Mouse (Mus musculus): Measurements from ENCODE around the gene Rps27. TPM values are rescaled to one million over a fixed set of nuclear protein-coding genes. Genes with fewer than 3 reads are reported as not detected.

Gene Rps27
- polyA plus RNA-seq, 1 experiment: 4,707 TPM

- TF ChIP-seq MYOG (IDR thresholded peaks at IDR 0.05; ENCODE audit: control insufficient read depth, extremely low read depth, insufficient read length): no peak
- no peak for TF ChIP-seq CEBPB (IDR thresholded peaks at IDR 0.05; ENCODE audit: low read depth)
- no peak for TF ChIP-seq USF1 (IDR thresholded peaks at IDR 0.05; ENCODE audit: low read depth)
- no peak for TF ChIP-seq MYOD1 (IDR thresholded peaks at IDR 0.05; ENCODE audit: control insufficient read depth, insufficient read length, low read depth)
- no peak for TF ChIP-seq MAX (IDR thresholded peaks at IDR 0.05)
- no peak for TF ChIP-seq FOSL1 (IDR thresholded peaks at IDR 0.05; ENCODE audit: insufficient read depth, low read length, poor library complexity, severe bottlenecking)
- TF ChIP-seq CTCF (IDR thresholded peaks at IDR 0.05; ENCODE audit: control insufficient read depth, insufficient read depth, insufficient read length): no peak
- Histone ChIP-seq H3K79me2 (ENCODE audit: control insufficient read depth, insufficient read depth) (peaks cover 35% of the 10 kb centered on the region), H3K4me3 (ENCODE audit: insufficient read depth, poor library complexity, severe bottlenecking) (peak overlapping the region; percentile 84), H3K79me3 (ENCODE audit: low read depth) (peaks cover 38% of the 10 kb centered on the region), H3ac (ENCODE audit: control insufficient read depth, insufficient read length, low read depth) (peak overlapping the region; percentile 57), H3K27me3 (ENCODE audit: control insufficient read depth, insufficient read depth, insufficient read length) (no peaks in the 10 kb centered on the region), H3K36me3 (ENCODE audit: control insufficient read depth, insufficient read depth) (peaks cover 37% of the 10 kb centered on the region)
These were observed 669 bp upstream of the Rps27 start for GRCm38 (mm10) chr3:90213956-90214684.

- Histone ChIP-seq H3K79me3 (ENCODE audit: low read depth) (peaks cover 39% of the 10 kb centered on the region), H3K36me3 (ENCODE audit: control insufficient read depth, insufficient read depth) (peaks cover 51% of the 10 kb centered on the region), H3K4me3 (ENCODE audit: insufficient read depth, poor library complexity, severe bottlenecking) (peak overlapping the region; percentile 84), H3K79me2 (ENCODE audit: control insufficient read depth, insufficient read depth) (peaks cover 35% of the 10 kb centered on the region), H3K27me3 (ENCODE audit: control insufficient read depth, insufficient read depth, insufficient read length) (no peaks in the 10 kb centered on the region), H3ac (ENCODE audit: control insufficient read depth, insufficient read length, low read depth) (peak overlapping the region; percentile 71)
- TF ChIP-seq MAX (IDR thresholded peaks at IDR 0.05) (no peak), USF1 (IDR thresholded peaks at IDR 0.05; ENCODE audit: low read depth) (no peak), CTCF (IDR thresholded peaks at IDR 0.05; ENCODE audit: control insufficient read depth, insufficient read depth, insufficient read length) (no peak), CEBPB (IDR thresholded peaks at IDR 0.05; ENCODE audit: low read depth) (no peak), FOSL1 (IDR thresholded peaks at IDR 0.05; ENCODE audit: insufficient read depth, low read length, poor library complexity, severe bottlenecking) (no peak), MYOG (IDR thresholded peaks at IDR 0.05; ENCODE audit: control insufficient read depth, extremely low read depth, insufficient read length) (no peak), MYOD1 (IDR thresholded peaks at IDR 0.05; ENCODE audit: control insufficient read depth, insufficient read length, low read depth) (no peak)
These were observed 728 bp downstream of the Rps27 start for GRCm38 (mm10) chr3:90212723-90213122.

- peaks cover 35% of the 10 kb centered on the region for H3K79me2 ChIP-seq (ENCODE audit: control insufficient read depth, insufficient read depth)
- H3ac ChIP-seq (ENCODE audit: control insufficient read depth, insufficient read length, low read depth): peak overlapping the region; percentile 61
- no peaks in the 10 kb centered on the region for H3K27me3 ChIP-seq (ENCODE audit: control insufficient read depth, insufficient read depth, insufficient read length)
- H3K4me3 ChIP-seq (ENCODE audit: insufficient read depth, poor library complexity, severe bottlenecking): peak overlapping the region; percentile 84
- peaks cover 39% of the 10 kb centered on the region for H3K79me3 ChIP-seq (ENCODE audit: low read depth)
- TF ChIP-seq MYOG (IDR thresholded peaks at IDR 0.05; ENCODE audit: control insufficient read depth, extremely low read depth, insufficient read length) (no peak), USF1 (IDR thresholded peaks at IDR 0.05; ENCODE audit: low read depth) (peak; percentile 17), MAX (IDR thresholded peaks at IDR 0.05) (no peak), FOSL1 (IDR thresholded peaks at IDR 0.05; ENCODE audit: insufficient read depth, low read length, poor library complexity, severe bottlenecking) (no peak)
- H3K36me3 ChIP-seq (ENCODE audit: control insufficient read depth, insufficient read depth): peaks cover 58% of the 10 kb centered on the region
These were observed 1.7 kb downstream of the Rps27 start for GRCm38 (mm10) chr3:90211475-90212398.

- Histone ChIP-seq H3K79me3 (ENCODE audit: low read depth) (peaks cover 39% of the 10 kb centered on the region), H3K27me3 (ENCODE audit: control insufficient read depth, insufficient read depth, insufficient read length) (no peaks in the 10 kb centered on the region), H3ac (ENCODE audit: control insufficient read depth, insufficient read length, low read depth) (no peak overlapping the region), H3K36me3 (ENCODE audit: control insufficient read depth, insufficient read depth) (peaks cover 63% of the 10 kb centered on the region), H3K4me3 (ENCODE audit: insufficient read depth, poor library complexity, severe bottlenecking) (no peak overlapping the region), H3K79me2 (ENCODE audit: control insufficient read depth, insufficient read depth) (peaks cover 35% of the 10 kb centered on the region)
- no peak for TF ChIP-seq CEBPB (IDR thresholded peaks at IDR 0.05; ENCODE audit: low read depth)
- TF ChIP-seq FOSL1 (IDR thresholded peaks at IDR 0.05; ENCODE audit: insufficient read depth, low read length, poor library complexity, severe bottlenecking): no peak
- TF ChIP-seq USF1 (IDR thresholded peaks at IDR 0.05; ENCODE audit: low read depth): no peak
- no peak for TF ChIP-seq MAX (IDR thresholded peaks at IDR 0.05)
- no peak for TF ChIP-seq MYOD1 (IDR thresholded peaks at IDR 0.05; ENCODE audit: control insufficient read depth, insufficient read length, low read depth)
- no peak for TF ChIP-seq CTCF (IDR thresholded peaks at IDR 0.05; ENCODE audit: control insufficient read depth, insufficient read depth, insufficient read length)
- no peak for TF ChIP-seq MYOG (IDR thresholded peaks at IDR 0.05; ENCODE audit: control insufficient read depth, extremely low read depth, insufficient read length)
These were observed 3.4 kb downstream of the Rps27 start for GRCm38 (mm10) chr3:90209908-90210566.

GRCm38 (mm10) chr3:90208662-90209061 is 4.8 kb downstream of the Rps27 start:
- Histone ChIP-seq H3K27me3 (ENCODE audit: control insufficient read depth, insufficient read depth, insufficient read length) (no peaks in the 10 kb centered on the region), H3K79me2 (ENCODE audit: control insufficient read depth, insufficient read depth) (peaks cover 35% of the 10 kb centered on the region), H3K79me3 (ENCODE audit: low read depth) (peaks cover 39% of the 10 kb centered on the region), H3ac (ENCODE audit: control insufficient read depth, insufficient read length, low read depth) (no peak overlapping the region), H3K4me3 (ENCODE audit: insufficient read depth, poor library complexity, severe bottlenecking) (no peak overlapping the region), H3K36me3 (ENCODE audit: control insufficient read depth, insufficient read depth) (peaks cover 67% of the 10 kb centered on the region)
- TF ChIP-seq MYOG (IDR thresholded peaks at IDR 0.05; ENCODE audit: control insufficient read depth, extremely low read depth, insufficient read length): no peak
- no peak for TF ChIP-seq MYOD1 (IDR thresholded peaks at IDR 0.05; ENCODE audit: control insufficient read depth, insufficient read length, low read depth)
- TF ChIP-seq MAX (IDR thresholded peaks at IDR 0.05): no peak
- no peak for TF ChIP-seq FOSL1 (IDR thresholded peaks at IDR 0.05; ENCODE audit: insufficient read depth, low read length, poor library complexity, severe bottlenecking)
- TF ChIP-seq USF1 (IDR thresholded peaks at IDR 0.05; ENCODE audit: low read depth): no peak
- no peak for TF ChIP-seq CEBPB (IDR thresholded peaks at IDR 0.05; ENCODE audit: low read depth)
- TF ChIP-seq CTCF (IDR thresholded peaks at IDR 0.05; ENCODE audit: control insufficient read depth, insufficient read depth, insufficient read length): no peak

Data from C2C12 (cell line).